Mouse (Mus musculus) ES-E14 (cell line): Measurements from ENCODE around the gene Nrxn3. TPM values are rescaled to one million over a fixed set of nuclear protein-coding genes. Genes with fewer than 3 reads are reported as not detected.

ENCODE experiments used
- DNase-seq: peaks from one replicate; pipeline ENCODE4 v3.0.0-alpha.2; 2013; ENCODE audit warnings: low read depth, low spot score
- H3K27ac ChIP-seq: 2 replicates; pipeline ENCODE4 v1.5.1; 2012; ENCODE audit warnings: low read depth, mild to moderate bottlenecking, low read length, moderate library complexity, mixed read lengths; ENCODE audit not compliant: poor library complexity, insufficient read depth, severe bottlenecking
- H3K36me3 ChIP-seq: 2 replicates; pipeline ENCODE4 v1.6.1; 2012; ENCODE audit warnings: mild to moderate bottlenecking, low read length, moderate library complexity, mixed read lengths; ENCODE audit not compliant: control insufficient read depth, poor library complexity, insufficient read depth, severe bottlenecking
- H3K4me1 ChIP-seq, 2 experiments: fragments of 150-350 bp in 1 of 2; sonication (generic) in 1 of 2; 2 replicates each; pipeline ENCODE4 v1.6.1; 2012; ENCODE audit warnings: low read length in 2 of 2, mild to moderate bottlenecking in 1 of 2, mixed read lengths in 1 of 2; ENCODE audit not compliant: control insufficient read depth in 2 of 2, insufficient read depth in 2 of 2, poor library complexity in 1 of 2
- H3K4me3 ChIP-seq, 2 experiments: fragments of 150-350 bp in 1 of 2; sonication (generic) in 1 of 2; 2 replicates each; pipeline ENCODE4 v1.5.1; 2012; ENCODE audit warnings: low read length in 2 of 2, low read depth in 1 of 2, mild to moderate bottlenecking in 1 of 2, mixed read lengths in 1 of 2; ENCODE audit not compliant: insufficient read depth in 1 of 2, poor library complexity in 1 of 2, severe bottlenecking in 1 of 2
- H3K9ac ChIP-seq: 2 replicates; pipeline ENCODE4 v1.6.1; 2012; ENCODE audit warnings: low read depth, mild to moderate bottlenecking, low read length, mixed read lengths; ENCODE audit not compliant: poor library complexity, insufficient read depth, severe bottlenecking
- H3K9me3 ChIP-seq: fragments of 150-350 bp; sonication (generic); 2 replicates; pipeline ENCODE4 v1.6.1; 2012; ENCODE audit warnings: low read depth, mild to moderate bottlenecking, low read length; ENCODE audit not compliant: control insufficient read depth, insufficient read depth
- CHD2 ChIP-seq: IDR thresholded peaks from 2 replicates; pipeline ENCODE4 v1.6.1; 2014; ENCODE audit warnings: mild to moderate bottlenecking, low read depth, low read length, inconsistent platforms
- HCFC1 ChIP-seq: IDR thresholded peaks from 2 replicates; pipeline ENCODE4 v1.6.1; 2012; ENCODE audit warnings: low read length, inconsistent platforms, borderline replicate concordance; ENCODE audit not compliant: insufficient read depth
- MAFK ChIP-seq: IDR thresholded peaks from 2 replicates; pipeline ENCODE4 v1.6.1; 2014; ENCODE audit warnings: mild to moderate bottlenecking, low read depth, low read length, inconsistent platforms; ENCODE audit not compliant: insufficient read depth
- ZC3H11A ChIP-seq: IDR thresholded peaks from 2 replicates; pipeline ENCODE4 v1.6.1; 2012; ENCODE audit warnings: low read depth, mild to moderate bottlenecking, inconsistent platforms, low read length, borderline replicate concordance
- ZNF384 ChIP-seq: IDR thresholded peaks from 2 replicates; pipeline ENCODE4 v1.6.1; 2012; ENCODE audit warnings: low read depth, low read length, inconsistent platforms
- in situ Hi-C, 2 experiments: fragments of 600-800 bp; cut with MboI; formaldehyde crosslinking; loops; one replicate each; pipeline ENCODE4 v1.15.1; 2025; ENCODE audit warnings: low sequenced_read_pairs in 2 of 2, inconsistent platforms in 1 of 2; ENCODE audit not compliant: unreplicated experiment in 2 of 2
- total RNA-seq: library from RNA; depleted of rRNA; stranded (reverse); fragments of 300-350 nt; gene quantifications from 2 replicates; pipeline ENCODE4 v1.2.3, GENCODE M21; 2012

Gene Nrxn3
- total RNA-seq, 1 experiment, result 0.13 TPM

DNA sequence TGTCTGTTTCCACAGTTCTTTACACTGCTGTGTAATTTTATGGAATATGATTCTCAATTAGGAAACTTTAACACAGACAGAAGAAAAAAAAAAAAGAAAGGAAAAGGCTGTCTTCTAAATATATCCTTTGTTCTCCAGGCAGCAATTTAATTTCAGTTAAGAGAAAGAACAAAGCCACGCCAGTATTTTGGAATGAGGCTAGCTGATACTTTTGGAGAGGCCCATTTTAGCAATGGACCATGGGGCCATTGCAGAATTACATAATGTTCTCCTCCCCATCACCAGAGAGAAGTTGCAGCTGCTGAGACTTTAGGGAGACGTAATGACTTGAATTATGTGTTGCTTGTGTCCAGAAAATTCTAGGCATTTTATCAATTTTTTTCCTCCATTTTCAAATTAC lies 963.0 kb downstream of the Nrxn3 start:
- Histone ChIP-seq H3K4me3 (no peak overlapping the region), H3K36me3 (no peaks in the 10 kb centered on the region), H3K27ac (no peak overlapping the region), H3K9me3 (no peaks in the 10 kb centered on the region), H3K4me1 (no peaks in the 10 kb centered on the region), H3K9ac (no peak overlapping the region)
- no peak for DNase-seq
- in situ Hi-C loops, result no loop called here
- TF ChIP-seq MAFK (no peak), CHD2 (no peak), ZC3H11A (no peak), ZNF384 (no peak), HCFC1 (no peak)

DNA sequence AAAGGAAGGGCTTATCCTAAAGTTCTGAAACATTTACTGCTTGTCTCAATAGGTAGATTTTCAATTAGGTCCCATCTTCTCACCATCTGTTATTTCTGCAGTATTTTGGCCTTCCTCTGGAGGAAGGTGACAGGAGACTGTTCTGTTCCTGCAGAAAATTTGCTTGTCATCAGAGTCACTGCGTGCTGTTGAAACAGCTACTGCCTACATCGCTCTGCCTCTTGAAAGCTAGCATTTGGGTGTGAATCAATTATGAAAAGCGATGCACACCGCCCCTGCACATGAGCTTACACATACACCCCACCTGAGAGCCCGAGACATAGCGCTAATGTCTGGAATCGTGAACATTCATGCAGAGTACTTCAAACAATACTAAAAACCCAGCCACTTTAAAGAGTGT lies 966.4 kb downstream of the Nrxn3 start:
- no peak overlapping the region for H3K9ac ChIP-seq
- in situ Hi-C loops, result no loop called here
- no peaks in the 10 kb centered on the region for H3K36me3 ChIP-seq
- TF ChIP-seq HCFC1, result no peak
- TF ChIP-seq CHD2, result no peak
- TF ChIP-seq ZC3H11A, result no peak
- TF ChIP-seq ZNF384, result no peak
- TF ChIP-seq MAFK, result no peak
- H3K4me1 ChIP-seq, result no peaks in the 10 kb centered on the region
- DNase-seq, result no peak
- no peaks in the 10 kb centered on the region for H3K9me3 ChIP-seq
- no peak overlapping the region for H3K4me3 ChIP-seq
- no peak overlapping the region for H3K27ac ChIP-seq

DNA sequence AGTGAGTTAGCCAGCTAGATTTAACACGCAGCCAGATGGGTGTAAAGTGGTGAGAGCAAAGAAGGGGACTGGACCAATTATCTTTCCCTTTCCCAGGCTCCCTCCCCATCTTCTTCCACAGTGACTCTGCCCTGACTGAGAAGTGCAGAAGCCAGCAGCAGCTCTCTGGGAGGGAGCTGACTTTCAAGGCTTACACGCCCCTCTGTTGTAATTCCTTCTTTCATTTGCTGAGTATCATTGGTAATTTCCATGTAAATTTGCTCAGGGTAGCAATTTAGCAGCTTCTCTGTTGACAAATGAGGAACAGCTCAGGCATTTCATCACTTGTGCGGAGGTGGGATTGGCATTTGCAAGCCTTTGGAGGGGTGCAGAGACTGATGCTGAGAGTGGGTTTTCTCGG lies 976.8 kb downstream of the Nrxn3 start:
- TF ChIP-seq ZNF384, result no peak
- no peak for TF ChIP-seq CHD2
- TF ChIP-seq ZC3H11A, result no peak
- no peak for TF ChIP-seq HCFC1
- no peak for TF ChIP-seq MAFK
- Histone ChIP-seq H3K4me3 (no peak overlapping the region), H3K27ac (no peak overlapping the region), H3K9ac (no peak overlapping the region), H3K36me3 (no peaks in the 10 kb centered on the region), H3K9me3 (no peaks in the 10 kb centered on the region), H3K4me1 (no peaks in the 10 kb centered on the region)
- DNase-seq, result no peak
- in situ Hi-C loops, result no loop called here

- Histone ChIP-seq H3K4me1 (no peaks in the 10 kb centered on the region), H3K9ac (no peak overlapping the region), H3K36me3 (no peaks in the 10 kb centered on the region), H3K9me3 (no peaks in the 10 kb centered on the region), H3K4me3 (no peak overlapping the region), H3K27ac (no peak overlapping the region)
- in situ Hi-C loops, result no loop called here
- no peak for DNase-seq
- TF ChIP-seq MAFK, result no peak
- no peak for TF ChIP-seq CHD2
- no peak for TF ChIP-seq ZC3H11A
- no peak for TF ChIP-seq ZNF384
These were observed 978.3 kb downstream of the Nrxn3 start for GRCm38 (mm10) chr12:89700937-89701458.

DNA sequence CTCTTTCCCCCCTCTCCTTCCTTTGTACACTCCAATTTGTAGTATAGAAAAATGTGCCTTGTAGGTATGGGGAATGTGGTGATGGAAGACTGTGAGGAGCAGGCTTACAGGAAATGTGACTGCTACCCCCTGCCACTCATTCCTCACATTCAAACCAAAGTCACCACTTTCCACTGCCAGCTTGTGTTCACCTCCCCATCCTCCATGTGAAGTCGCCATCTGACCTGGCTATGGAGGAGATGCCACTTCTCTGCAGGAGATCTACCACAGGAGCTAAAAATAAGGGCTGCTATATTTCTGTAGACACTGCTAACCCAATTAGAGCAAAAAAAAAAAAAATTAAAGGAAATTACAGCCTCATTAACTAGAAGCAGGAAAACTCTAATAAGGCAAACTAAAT lies 980.3 kb downstream of the Nrxn3 start:
- Histone ChIP-seq H3K9me3 (no peaks in the 10 kb centered on the region), H3K4me3 (no peak overlapping the region), H3K4me1 (no peaks in the 10 kb centered on the region), H3K9ac (no peak overlapping the region), H3K27ac (no peak overlapping the region), H3K36me3 (no peaks in the 10 kb centered on the region)
- no peak for DNase-seq
- TF ChIP-seq CHD2, result no peak
- no peak for TF ChIP-seq HCFC1
- no peak for TF ChIP-seq MAFK
- TF ChIP-seq ZNF384, result no peak
- TF ChIP-seq ZC3H11A, result no peak
- in situ Hi-C loops, result no loop called here
